Mouse (Mus musculus) forelimb bud, embryonic 11.5 days (tissue): ENCODE measurements around the gene 1700025F22Rik.
"Not testable (repeated sequence)": the region's sequence is repeated elsewhere in the genome, so short reads cannot be mapped to it uniquely, and the experiment has no call there.

Experiments
- DNase-seq: peaks from one replicate; pipeline ENCODE4 v3.0.0-alpha.2; 2012; ENCODE audit warnings: low read depth, low spot score

1700025F22Rik gene

GRCm38 (mm10) chr19:11165172-11165571, at the start of gene 1700025F22Rik:
Gene 1700025F22Rik, minus strand, starts transcription at chr19:11165320.
- no peak for DNase-seq

- DNase-seq = no peak
Measured at GRCm38 (mm10) chr19:11196546-11196945, 31.4 kb upstream of the 1700025F22Rik start, which contains the start of gene Ms4a13. Gene Ms4a13, minus strand, starts transcription at chr19:11196737.

- no peak for DNase-seq
Measured at GRCm38 (mm10) chr19:11192552-11192951, 27.4 kb upstream of the 1700025F22Rik start.

- no peak for DNase-seq
Measured at GRCm38 (mm10) chr19:11184121-11184520, 19.0 kb upstream of the 1700025F22Rik start.

GRCm38 (mm10) chr19:11177464-11177863, 12.3 kb upstream of the 1700025F22Rik start:
- no peak for DNase-seq

- DNase-seq = not testable (repeated sequence)
Measured at GRCm38 (mm10) chr19:11157890-11158289, 7.2 kb downstream of the 1700025F22Rik start.

GRCm38 (mm10) chr19:11135336-11135735, 29.8 kb downstream of the 1700025F22Rik start:
- DNase-seq = no peak

- no peak for DNase-seq
Measured at GRCm38 (mm10) chr19:11134852-11135251, 30.3 kb downstream of the 1700025F22Rik start.

- not testable (repeated sequence) for DNase-seq
Measured at GRCm38 (mm10) chr19:11130776-11131175, 34.3 kb downstream of the 1700025F22Rik start, which contains the start of gene 1700017D01Rik. Gene 1700017D01Rik, minus strand, starts transcription at chr19:11130876.

- DNase-seq = no peak
Measured at GRCm38 (mm10) chr19:11129702-11130101, 35.4 kb downstream of the 1700025F22Rik start.

GRCm38 (mm10) chr19:11121016-11121420, 44.1 kb downstream of the 1700025F22Rik start:
- DNase-seq = not testable (repeated sequence)

- no peak for DNase-seq
Measured at GRCm38 (mm10) chr19:11119338-11119737, 45.8 kb downstream of the 1700025F22Rik start.

- DNase-seq = no peak
Measured at GRCm38 (mm10) chr19:11107746-11108145, 57.4 kb downstream of the 1700025F22Rik start.

- DNase-seq = no peak
Measured at GRCm38 (mm10) chr19:11101880-11102279, 63.2 kb downstream of the 1700025F22Rik start.

- no peak for DNase-seq
Measured at GRCm38 (mm10) chr19:11098401-11098800, 66.7 kb downstream of the 1700025F22Rik start.

- not testable (repeated sequence) for DNase-seq
Measured at GRCm38 (mm10) chr19:11092131-11092530, 73.0 kb downstream of the 1700025F22Rik start.
